Mouse (Mus musculus): ENCODE data around the gene Prcc. TPM values are rescaled to one million over a fixed set of nuclear protein-coding genes. Genes with fewer than 3 reads are reported as not detected.

Gene Prcc
- polyA plus RNA-seq (2016; fragmentation: Nextera tagmentation; extraction: Ambion mirVana) = 16.9 and 17.3 TPM in 2 replicates

DNA sequence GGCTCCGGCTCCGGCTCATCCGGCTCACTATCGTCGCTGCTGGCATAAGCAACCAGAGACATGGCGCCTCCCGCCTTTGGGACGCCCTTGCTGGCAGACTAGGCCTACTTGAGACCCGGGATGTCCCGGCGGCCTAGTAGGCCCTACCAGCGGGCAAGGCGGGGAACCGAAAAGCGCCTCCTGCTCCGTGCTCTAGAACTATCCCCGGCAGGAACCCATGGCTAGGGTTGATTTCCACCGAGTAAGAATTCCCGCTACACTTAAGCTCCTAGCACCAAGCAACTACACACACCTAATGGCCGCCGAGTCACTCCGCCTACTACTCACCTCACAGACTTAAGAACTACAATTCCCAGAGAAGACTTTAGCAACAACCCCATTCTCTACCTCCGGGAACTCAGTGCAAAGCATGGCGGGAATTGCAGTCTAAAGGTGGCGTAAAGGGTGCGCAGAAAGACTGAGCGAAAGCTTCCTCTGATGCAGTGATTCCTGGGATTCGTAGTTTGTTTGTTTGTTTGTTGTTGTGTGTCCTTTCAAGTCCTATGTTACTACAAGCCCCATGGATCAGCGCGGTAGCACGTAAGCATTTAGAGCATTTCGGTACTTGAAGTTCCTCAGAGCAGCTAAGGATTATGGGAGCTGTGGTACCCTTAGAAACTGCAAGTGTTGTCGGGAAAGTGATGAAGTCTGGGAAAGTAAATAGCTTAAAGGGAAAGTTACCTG lies at the start of gene Prcc:
Gene Prcc (minus strand): TSS at position 328 of the 723 bp plus-strand sequence.
- peaks cover 6% of the 10 kb centered on the region; the same call in 1 of the 2 replicates for H3K9me3 ChIP-seq
- H3K27me3 ChIP-seq (ENCODE audit: poor library complexity, severe bottlenecking) = no peaks in the 10 kb centered on the region
- peak within 1 kb of the TSS; percentile 96 for H3K27ac ChIP-seq
- H3K4me1 ChIP-seq = peaks cover 21% of the 10 kb centered on the region
- H3K4me3 ChIP-seq = peak within 1 kb of the TSS; percentile 100
- peaks cover 25% of the 10 kb centered on the region for H3K36me3 ChIP-seq (replicated peaks)
- WGBS = under 1% methylated on average over 33 of the region's 33 CpGs
- peak; percentile 89 for DNase-seq (ENCODE audit: extremely low spot score, low spot score)

DNA sequence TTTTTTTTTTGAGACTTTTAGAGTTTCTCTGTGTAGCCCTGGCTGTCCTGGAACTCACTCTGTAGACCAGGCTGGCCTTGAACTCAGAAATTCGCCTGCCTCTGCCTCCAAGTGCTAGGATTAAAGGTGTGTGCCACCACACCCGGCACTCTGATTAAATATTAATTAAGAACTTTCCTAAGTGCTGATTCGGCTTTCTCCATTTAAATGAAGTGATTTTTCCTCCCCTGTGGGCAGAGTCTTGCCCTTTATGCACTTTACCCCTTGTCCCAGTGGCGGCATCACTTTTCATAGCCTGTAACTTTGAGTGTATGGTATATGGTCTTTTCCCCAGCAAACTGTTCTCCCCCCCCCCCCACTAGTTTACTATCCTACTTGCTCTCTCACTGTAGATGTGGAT lies 49.8 kb upstream of the Prcc start:
- Histone ChIP-seq H3K9me3 (no peaks in the 10 kb centered on the region), H3K4me3 (no peak overlapping the region), H3K27ac (no peak overlapping the region), H3K36me3 (replicated peaks) (peaks cover 90% of the 10 kb centered on the region), H3K4me1 (peaks cover 37% of the 10 kb centered on the region), H3K27me3 (ENCODE audit: poor library complexity, severe bottlenecking) (no peaks in the 10 kb centered on the region)
- 91% methylated on average over 4 of the region's 4 CpGs for WGBS
- no peak for DNase-seq (ENCODE audit: extremely low spot score, low spot score)

DNA sequence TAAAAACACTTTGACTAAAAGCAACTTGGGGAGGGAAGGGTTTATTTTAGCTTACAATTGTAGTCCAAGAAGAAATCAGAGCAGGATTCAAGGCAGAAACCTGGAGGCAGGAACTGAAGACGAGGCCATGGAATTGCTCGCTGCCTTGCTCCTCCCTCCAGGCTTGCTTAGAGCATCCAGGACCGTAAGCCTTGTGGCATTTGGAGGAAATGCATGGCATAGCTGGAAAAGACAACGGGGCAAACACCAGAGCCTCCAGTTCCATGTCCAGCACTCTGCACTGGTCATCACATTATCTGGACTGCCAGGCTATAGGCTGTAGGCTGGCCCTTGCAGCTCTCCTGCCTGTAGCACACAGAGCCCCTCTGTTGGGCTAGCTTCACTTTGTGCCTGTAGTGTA lies 49.1 kb upstream of the Prcc start:
- DNase-seq (ENCODE audit: extremely low spot score, low spot score) = no peak
- Histone ChIP-seq H3K9me3 (no peaks in the 10 kb centered on the region), H3K27me3 (ENCODE audit: poor library complexity, severe bottlenecking) (no peaks in the 10 kb centered on the region), H3K4me3 (no peak overlapping the region), H3K36me3 (replicated peaks) (peaks cover 83% of the 10 kb centered on the region), H3K27ac (no peak overlapping the region), H3K4me1 (peaks cover 39% of the 10 kb centered on the region)
- 82% methylated on average over 4 of the region's 4 CpGs for WGBS

DNA sequence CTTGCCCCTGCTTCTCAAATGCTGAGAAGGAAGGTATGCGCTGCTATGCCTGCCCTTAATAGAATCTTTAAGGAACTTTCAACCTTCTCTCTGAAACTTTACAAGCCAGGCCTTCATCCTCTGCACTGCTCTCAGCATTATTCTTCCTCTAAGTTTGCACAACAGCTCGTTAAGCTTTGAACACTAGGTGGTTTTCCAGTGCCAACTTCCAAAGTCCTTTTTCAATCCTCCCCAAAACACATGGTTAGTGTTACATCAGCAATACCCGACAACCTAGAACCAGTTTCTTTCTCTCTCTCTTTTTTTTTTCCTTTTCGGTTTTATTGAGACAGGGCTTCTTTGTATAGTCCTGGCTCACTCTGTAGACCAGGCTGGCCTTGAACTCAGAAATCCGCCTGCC lies 48.6 kb upstream of the Prcc start:
- WGBS = 87% methylated on average over 5 of the region's 5 CpGs
- Histone ChIP-seq H3K9me3 (no peaks in the 10 kb centered on the region), H3K36me3 (replicated peaks) (peaks cover 79% of the 10 kb centered on the region), H3K27ac (no peak overlapping the region), H3K27me3 (ENCODE audit: poor library complexity, severe bottlenecking) (no peaks in the 10 kb centered on the region), H3K4me1 (peaks cover 44% of the 10 kb centered on the region), H3K4me3 (no peak overlapping the region)
- DNase-seq (ENCODE audit: extremely low spot score, low spot score) = no peak

DNA sequence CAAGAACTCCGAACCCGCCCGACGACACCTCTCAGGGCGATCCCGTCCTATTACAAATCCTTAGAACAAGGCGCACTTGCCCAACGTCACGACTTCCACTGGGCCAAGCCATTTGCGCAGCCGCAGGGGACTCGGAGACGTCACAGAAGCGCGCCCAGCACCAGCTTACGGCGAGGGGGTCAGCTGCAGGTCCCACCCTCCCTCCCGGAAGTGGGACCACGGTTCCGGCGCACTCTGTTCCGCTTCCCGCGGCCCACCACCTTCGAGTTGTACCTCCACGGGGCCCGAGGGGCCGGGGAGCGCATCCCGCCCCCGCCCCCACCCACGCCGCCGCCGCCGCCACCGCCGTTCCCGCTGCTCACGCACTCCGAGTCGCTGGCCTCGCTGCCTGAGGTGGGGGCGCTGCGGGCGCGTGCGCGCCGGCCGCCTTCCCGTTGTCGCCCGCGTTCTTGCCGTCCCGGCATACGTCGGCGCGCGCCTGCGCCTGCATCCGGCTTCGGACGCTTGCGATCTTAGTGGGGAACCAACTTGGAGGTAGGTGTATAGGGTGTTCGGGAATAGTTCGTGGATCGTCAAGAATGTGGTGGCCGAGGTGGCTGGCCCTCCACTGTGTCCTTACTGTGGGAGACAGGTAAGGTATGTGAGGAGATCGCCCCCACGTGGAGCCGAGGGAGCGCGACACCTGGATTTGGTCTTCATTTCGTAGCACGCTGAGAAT lies 44.8 kb upstream of the Prcc start, which contains the start of the genes Isg20l2 and Rrnad1:
Gene Isg20l2 (plus strand): TSS at position 237 of the 718 bp plus-strand sequence.
Gene Rrnad1 (minus strand): TSS at position 640 of the 718 bp plus-strand sequence.
- Histone ChIP-seq H3K4me1 (peaks cover 40% of the 10 kb centered on the region), H3K9me3 (no peaks in the 10 kb centered on the region), H3K36me3 (replicated peaks) (peaks cover 68% of the 10 kb centered on the region), H3K4me3 (peak within 1 kb of the TSS; percentile 77), H3K27me3 (ENCODE audit: poor library complexity, severe bottlenecking) (no peaks in the 10 kb centered on the region), H3K27ac (peak within 1 kb of the TSS; percentile 94)
- peak; percentile 98 for DNase-seq (ENCODE audit: extremely low spot score, low spot score)
- WGBS = under 1% methylated on average over 78 of the region's 78 CpGs

DNA sequence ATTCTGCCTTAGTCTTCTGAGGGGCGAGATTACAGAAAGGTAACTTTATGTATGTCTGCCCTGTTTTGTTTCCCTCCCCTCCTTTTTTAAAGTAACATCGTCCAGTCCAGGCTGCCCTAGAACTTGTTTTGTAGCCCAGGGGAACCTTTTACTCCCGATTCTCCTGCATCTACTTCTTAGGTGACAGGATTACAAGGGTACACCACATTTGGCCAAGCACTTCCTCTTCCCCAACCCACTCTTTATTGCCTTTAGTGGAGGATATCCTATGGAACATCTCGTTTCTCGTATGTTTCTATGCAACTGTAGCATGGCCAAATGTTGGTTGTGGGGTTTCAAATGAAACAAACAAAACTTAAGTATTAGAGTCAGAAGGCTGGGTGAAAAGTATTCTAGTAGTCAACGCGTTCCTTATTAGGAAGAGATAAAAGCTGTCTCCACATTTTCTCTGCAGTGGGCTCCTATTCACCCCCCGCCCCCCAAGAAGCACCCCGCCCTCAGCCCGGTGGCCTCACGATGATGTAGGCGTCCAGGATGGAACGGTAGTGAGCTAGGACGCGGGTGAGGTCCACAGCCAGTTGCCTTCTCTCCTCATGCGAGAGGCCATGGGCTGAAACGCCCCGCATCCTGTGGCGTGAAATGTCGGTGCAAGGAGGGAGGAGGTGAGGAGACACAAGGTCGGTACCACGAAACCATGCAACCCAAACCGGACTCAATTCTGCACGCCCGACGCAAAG lies 44.1 kb upstream of the Prcc start:
- DNase-seq (ENCODE audit: extremely low spot score, low spot score) = no peak
- Histone ChIP-seq H3K27me3 (ENCODE audit: poor library complexity, severe bottlenecking) (no peaks in the 10 kb centered on the region), H3K9me3 (no peaks in the 10 kb centered on the region), H3K27ac (peak overlapping the region; percentile 94), H3K4me3 (peak overlapping the region; percentile 77), H3K4me1 (peaks cover 36% of the 10 kb centered on the region), H3K36me3 (replicated peaks) (peaks cover 68% of the 10 kb centered on the region)
- WGBS = 9% methylated on average over 26 of the region's 26 CpGs

DNA sequence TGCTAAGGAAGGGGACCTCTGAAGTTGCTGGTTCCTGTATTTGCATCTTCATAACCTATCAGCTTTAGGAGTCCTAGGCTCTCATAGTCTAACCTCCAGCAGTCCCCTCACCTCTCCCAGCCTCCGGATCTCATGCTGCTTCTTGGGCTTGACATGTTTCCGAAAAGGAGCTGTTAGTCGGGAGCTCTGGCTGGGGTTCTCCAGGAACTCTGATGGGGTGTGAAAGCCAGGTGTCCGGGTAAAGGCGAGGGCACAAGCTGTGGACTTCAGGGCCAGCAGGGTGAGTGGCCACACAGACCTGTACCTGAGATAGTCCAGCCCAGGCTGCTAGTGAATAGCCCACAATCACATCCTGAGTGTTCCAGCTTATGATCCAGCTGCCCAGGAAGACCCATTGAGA lies 42.0 kb upstream of the Prcc start:
- H3K4me1 ChIP-seq = peaks cover 26% of the 10 kb centered on the region
- H3K27ac ChIP-seq = no peak overlapping the region
- H3K4me3 ChIP-seq = no peak overlapping the region
- WGBS = 91% methylated on average over 5 of the region's 5 CpGs
- no peak for DNase-seq (ENCODE audit: extremely low spot score, low spot score)
- H3K9me3 ChIP-seq = no peaks in the 10 kb centered on the region
- H3K36me3 ChIP-seq (replicated peaks) = peaks cover 68% of the 10 kb centered on the region
- no peaks in the 10 kb centered on the region for H3K27me3 ChIP-seq (ENCODE audit: poor library complexity, severe bottlenecking)

DNA sequence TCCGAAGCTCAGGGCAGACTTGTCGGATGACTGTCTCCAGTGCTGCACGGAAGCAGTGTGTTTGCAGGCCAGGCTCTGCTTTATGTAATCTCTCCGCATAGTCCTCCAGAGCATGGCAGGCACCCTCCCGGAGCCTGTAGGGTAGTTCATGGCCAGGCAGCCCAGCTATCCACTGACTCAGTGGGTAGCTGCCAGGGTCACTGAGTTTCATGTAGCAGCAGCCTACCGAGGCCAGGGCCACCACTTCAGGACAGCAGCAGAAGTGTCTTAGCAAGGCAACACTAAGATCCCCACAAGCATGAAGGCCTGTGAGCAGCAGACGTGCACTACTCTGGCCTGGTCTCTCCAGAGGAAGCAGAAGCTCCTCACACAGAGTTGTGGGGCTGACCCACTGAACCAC lies 39.6 kb upstream of the Prcc start:
- 92% methylated on average over 7 of the region's 7 CpGs for WGBS
- H3K36me3 ChIP-seq (replicated peaks) = peaks cover 68% of the 10 kb centered on the region

DNA sequence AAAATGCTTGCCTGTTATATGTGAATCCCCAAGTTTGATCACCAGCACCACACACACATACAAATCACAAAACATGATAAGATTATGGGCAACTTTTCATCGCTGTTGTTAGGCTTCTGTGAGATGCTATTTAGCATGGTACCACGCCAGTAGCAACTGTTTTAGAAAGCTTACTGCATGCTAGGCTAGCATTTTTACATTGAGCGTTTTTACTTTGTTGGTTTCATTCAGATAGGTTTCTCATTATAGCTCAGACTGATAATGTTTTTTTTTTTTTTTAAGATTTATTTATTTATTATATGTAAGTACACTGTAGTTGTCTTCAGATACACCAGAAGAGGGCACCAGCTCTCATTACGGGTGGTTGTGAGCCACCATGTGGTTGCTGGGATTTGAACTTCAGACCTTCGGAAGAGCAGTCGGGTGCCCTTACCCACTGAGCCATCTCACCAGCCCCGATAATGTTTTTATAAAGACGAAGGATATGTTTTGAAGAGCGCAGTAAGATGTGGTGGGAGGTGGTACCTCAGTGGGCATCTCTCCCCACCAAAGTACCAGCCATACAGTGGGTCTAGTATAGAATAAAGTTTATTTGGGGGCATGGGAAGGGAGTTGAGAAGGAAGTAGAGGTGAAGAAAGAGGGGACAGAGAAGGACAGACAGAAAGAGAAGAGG lies 35.0 kb upstream of the Prcc start:
- peak overlapping the region; percentile 65 for H3K4me3 ChIP-seq
- WGBS = 66% methylated on average over 9 of the region's 9 CpGs
- H3K27ac ChIP-seq = no peak overlapping the region
- no peaks in the 10 kb centered on the region for H3K9me3 ChIP-seq
- DNase-seq (ENCODE audit: extremely low spot score, low spot score) = no peak
- no peaks in the 10 kb centered on the region for H3K27me3 ChIP-seq (ENCODE audit: poor library complexity, severe bottlenecking)
- peaks cover 68% of the 10 kb centered on the region for H3K36me3 ChIP-seq (replicated peaks)
- H3K4me1 ChIP-seq = peaks cover 19% of the 10 kb centered on the region

More for the DNA sequence above, 39.6 kb upstream of the Prcc start:
- H3K4me1 ChIP-seq = peaks cover 20% of the 10 kb centered on the region
- no peak overlapping the region for H3K27ac ChIP-seq
- no peaks in the 10 kb centered on the region for H3K27me3 ChIP-seq (ENCODE audit: poor library complexity, severe bottlenecking)
- no peaks in the 10 kb centered on the region for H3K9me3 ChIP-seq
- no peak for DNase-seq (ENCODE audit: extremely low spot score, low spot score)
- H3K4me3 ChIP-seq = no peak overlapping the region; the same call in 1 of the 2 replicates

DNA sequence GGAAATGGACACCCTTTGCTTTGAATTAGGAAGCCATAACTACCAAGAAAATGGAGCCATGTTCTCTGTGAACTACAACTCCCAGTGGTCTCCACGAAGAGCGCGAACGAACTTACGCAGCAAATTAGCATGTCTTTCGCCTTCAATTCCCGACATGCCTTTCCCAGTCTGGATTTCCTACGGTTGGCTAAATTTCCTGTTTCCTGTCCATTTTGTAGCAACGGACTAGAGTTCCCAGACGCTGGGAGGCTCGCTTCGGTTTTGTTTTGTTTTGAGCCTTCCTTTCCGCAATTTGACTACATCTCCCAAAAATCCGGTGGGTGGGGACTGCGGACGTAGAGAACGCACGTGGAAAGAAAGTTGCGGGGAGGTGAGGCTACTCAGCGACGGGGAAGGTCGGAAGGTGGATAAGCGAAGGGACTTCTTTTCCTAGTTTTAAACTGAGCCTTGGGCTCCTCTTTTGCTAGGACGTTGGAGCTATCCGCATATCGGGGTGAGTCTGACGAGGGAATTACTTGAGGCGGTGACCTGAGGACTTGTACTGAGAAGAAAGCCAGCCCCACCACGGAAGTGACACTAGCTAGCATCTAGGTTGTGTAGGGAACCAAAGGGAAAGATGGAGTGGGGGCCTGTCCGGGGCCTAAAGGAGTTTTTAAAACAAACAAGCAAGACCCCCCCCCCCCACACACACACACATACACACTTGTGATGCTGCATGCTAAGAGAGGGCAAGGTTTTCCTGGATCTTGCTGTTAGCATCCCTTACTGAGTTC lies 34.1 kb upstream of the Prcc start, which contains the start of gene Mrpl24:
Gene Mrpl24 (plus strand): TSS at position 171 of the 773 bp plus-strand sequence.
- peak; percentile 73 for DNase-seq (ENCODE audit: extremely low spot score, low spot score)
- no peaks in the 10 kb centered on the region for H3K9me3 ChIP-seq
- H3K27ac ChIP-seq = peak within 1 kb of the TSS; percentile 84
- under 1% methylated on average over 30 of the region's 30 CpGs for WGBS
- no peaks in the 10 kb centered on the region for H3K27me3 ChIP-seq (ENCODE audit: poor library complexity, severe bottlenecking)
- H3K4me3 ChIP-seq = peak within 1 kb of the TSS; percentile 65
- H3K4me1 ChIP-seq = peaks cover 19% of the 10 kb centered on the region
- peaks cover 68% of the 10 kb centered on the region for H3K36me3 ChIP-seq (replicated peaks)

DNA sequence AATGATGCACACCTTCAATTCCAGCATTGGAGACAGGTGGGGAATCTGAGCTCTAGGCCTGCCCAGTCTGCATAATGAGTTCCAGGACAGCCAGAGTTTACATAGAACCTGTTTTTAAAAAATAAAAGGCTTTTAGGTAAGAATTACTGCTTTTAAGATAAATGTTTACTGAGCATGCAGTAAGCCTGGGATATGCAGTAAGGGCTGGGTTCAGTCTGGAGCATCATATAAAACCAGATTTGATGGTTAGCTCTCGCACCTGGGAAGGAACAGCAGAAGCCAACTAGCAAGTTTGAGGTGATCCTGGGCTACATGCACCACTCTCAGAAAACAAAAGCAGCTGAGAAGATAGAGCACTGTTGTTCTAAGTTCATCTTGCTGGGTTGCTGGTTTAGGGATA lies 33.1 kb upstream of the Prcc start:
- no peaks in the 10 kb centered on the region for H3K27me3 ChIP-seq (ENCODE audit: poor library complexity, severe bottlenecking)
- no peak for DNase-seq (ENCODE audit: extremely low spot score, low spot score)
- H3K4me3 ChIP-seq = peak overlapping the region; percentile 65; the same call in 1 of the 2 replicates
- no peak overlapping the region for H3K27ac ChIP-seq
- peaks cover 19% of the 10 kb centered on the region for H3K4me1 ChIP-seq
- no peaks in the 10 kb centered on the region for H3K9me3 ChIP-seq
- H3K36me3 ChIP-seq (replicated peaks) = peaks cover 68% of the 10 kb centered on the region
- WGBS = 95% methylated on average over 1 of the region's 1 CpGs

Data from forebrain, embryonic 10.5 days (tissue).